Mouse (Mus musculus) right cerebral cortex, adult 2 months (tissue): Measurements from ENCODE around the gene Olfr1395.
A peak's percentile ranks its signal among the peaks of the same experiment; 100 is the strongest.

ENCODE experiments used
- DNase-seq, 2 experiments: peaks; one replicate each; pipeline ENCODE4 v3.0.0; 2021 to 2022; ENCODE audit warnings: low spot score in 2 of 2

The Olfr1395 gene

GRCm38 (mm10) chr11:49141974-49142373 is at the start of gene Olfr1395:
Gene Olfr1395 (plus strand): TSS chr11:49142274.
- no peak for DNase-seq

GRCm38 (mm10) chr11:49092786-49093185 is 49.3 kb upstream of the Olfr1395 start:
- DNase-seq = no peak

- no peak for DNase-seq
These were observed 48.0 kb upstream of the Olfr1395 start for GRCm38 (mm10) chr11:49093861-49094660.

GRCm38 (mm10) chr11:49095367-49095766 is 46.7 kb upstream of the Olfr1395 start:
- DNase-seq = no peak

- no peak for DNase-seq
These were observed 41.7 kb upstream of the Olfr1395 start for GRCm38 (mm10) chr11:49100409-49100808.

- no peak for DNase-seq
These were observed 40.6 kb upstream of the Olfr1395 start for GRCm38 (mm10) chr11:49101500-49101899.

- peak; percentile 92 to 95 for DNase-seq
These were observed 38.9 kb upstream of the Olfr1395 start for GRCm38 (mm10) chr11:49103047-49103693.

- no peak for DNase-seq
These were observed 36.3 kb upstream of the Olfr1395 start for GRCm38 (mm10) chr11:49105752-49106151.

- DNase-seq = no peak
These were observed 34.2 kb upstream of the Olfr1395 start for GRCm38 (mm10) chr11:49107650-49108537.

GRCm38 (mm10) chr11:49108833-49109232 is 33.2 kb upstream of the Olfr1395 start:
- peak; percentile 50 to 54 for DNase-seq

- peak in 1 of 2 experiments; percentile 16 for DNase-seq
These were observed 31.1 kb upstream of the Olfr1395 start for GRCm38 (mm10) chr11:49111000-49111399.

- peak; percentile 30 to 56 for DNase-seq
These were observed 29.4 kb upstream of the Olfr1395 start for GRCm38 (mm10) chr11:49112624-49113219.

- no peak for DNase-seq
These were observed 27.9 kb upstream of the Olfr1395 start for GRCm38 (mm10) chr11:49114158-49114557.

GRCm38 (mm10) chr11:49114774-49115173 is 27.3 kb upstream of the Olfr1395 start, which contains the start of gene Olfr1396:
Gene Olfr1396 (minus strand): TSS chr11:49114874.
- no peak for DNase-seq

GRCm38 (mm10) chr11:49119635-49120034 is 22.4 kb upstream of the Olfr1395 start:
- no peak for DNase-seq

- no peak for DNase-seq
These were observed 17.9 kb upstream of the Olfr1395 start for GRCm38 (mm10) chr11:49124169-49124568.

- DNase-seq = no peak
These were observed 12.0 kb downstream of the Olfr1395 start, which contains the start of gene Olfr1394 for GRCm38 (mm10) chr11:49154077-49154476. Gene Olfr1394 (plus strand): TSS chr11:49154377.

GRCm38 (mm10) chr11:49156821-49157814 is 15.0 kb downstream of the Olfr1395 start:
- no peak for DNase-seq

GRCm38 (mm10) chr11:49168839-49169611 is 27.0 kb downstream of the Olfr1395 start:
- DNase-seq = peak in 1 of 2 experiments; percentile 16
